Mouse (Mus musculus): ENCODE measurements around the gene Kdelr2.
A peak's percentile ranks its signal among the peaks of the same experiment; 100 is the strongest.

Gene Kdelr2

DNA sequence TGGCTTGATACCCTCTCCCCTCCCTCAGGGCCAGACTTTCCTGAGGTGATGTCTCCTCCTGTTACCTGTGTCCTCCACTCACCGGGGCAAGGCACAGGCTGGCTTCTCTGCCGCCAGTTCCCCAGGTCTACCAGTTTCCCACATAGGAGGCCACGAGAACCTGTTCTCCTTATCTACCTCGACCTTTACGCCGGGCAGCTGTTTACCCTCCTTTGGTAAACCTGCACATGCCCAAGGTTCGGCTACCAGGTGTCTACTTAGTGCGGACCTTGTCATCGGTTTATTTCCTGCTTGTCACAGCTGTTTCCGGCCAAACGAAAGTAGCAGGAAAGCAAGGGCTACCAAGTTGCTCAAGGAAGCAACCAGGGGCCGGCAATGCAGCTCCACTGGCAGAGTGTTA, 3.1 kb upstream of the Kdelr2 start:
- no peak for DNase-seq (ENCODE audit: low spot score in 2 of 2)

DNA sequence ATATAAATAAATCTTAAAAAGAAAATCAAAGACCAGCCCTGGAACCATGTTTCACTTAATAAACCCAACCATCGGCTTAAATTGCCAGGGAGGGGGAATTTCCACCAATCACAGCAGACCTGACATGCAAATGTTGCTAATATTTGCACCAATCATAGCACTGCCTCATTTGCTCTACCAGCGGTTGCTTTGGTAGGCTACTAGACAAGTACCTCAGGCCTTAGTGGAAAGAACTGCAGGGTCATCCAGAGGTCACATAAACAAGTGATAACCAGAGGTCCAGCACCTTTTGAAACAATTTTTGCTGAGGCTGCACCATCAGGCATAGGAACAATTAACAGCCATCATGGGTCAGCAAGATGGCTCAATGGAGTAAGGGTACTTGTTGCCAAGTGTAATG, 2.1 kb upstream of the Kdelr2 start:
- no peak for DNase-seq (ENCODE audit: low spot score in 2 of 2)

DNA sequence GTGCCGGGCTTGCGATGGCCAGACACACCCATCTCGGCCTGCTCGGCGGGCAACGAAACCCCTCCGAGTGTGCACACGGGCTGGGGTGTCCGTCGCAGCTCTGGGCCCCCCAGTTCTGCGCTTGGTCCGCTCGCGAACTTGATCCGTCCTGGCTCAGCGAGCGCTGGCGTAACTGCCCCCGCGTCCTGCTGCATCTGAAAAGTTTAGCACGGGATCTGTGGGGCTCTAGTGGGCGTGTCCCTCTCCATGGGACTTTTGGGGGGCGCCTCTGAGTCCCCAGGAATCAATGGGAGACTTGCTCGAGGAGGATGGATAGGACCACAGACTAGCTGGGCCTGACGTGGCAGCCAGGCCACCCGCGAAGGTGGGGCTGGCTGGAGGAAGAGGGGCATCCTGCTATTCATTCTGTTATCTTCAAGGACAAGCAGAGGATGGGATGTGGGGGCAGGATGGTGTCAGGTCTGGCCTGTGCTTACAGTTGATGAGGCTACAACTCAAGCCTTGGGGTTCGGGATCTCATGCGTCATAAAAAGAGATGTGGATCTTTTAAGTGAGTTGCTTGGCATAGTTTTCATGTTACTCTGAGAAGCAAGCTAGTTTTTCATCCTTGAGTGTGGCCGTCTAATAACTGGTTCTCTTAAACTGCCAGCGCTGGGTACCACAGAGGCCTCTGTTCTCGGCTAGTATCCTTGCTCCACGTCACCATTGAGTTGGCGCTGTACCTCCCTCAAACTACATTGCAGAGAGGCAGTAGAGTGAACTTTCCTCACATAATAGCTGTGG, 701 bp downstream of the Kdelr2 start:
- peak in 1 of 2 experiments; percentile 35 for DNase-seq (ENCODE audit: low spot score in 2 of 2)

DNA sequence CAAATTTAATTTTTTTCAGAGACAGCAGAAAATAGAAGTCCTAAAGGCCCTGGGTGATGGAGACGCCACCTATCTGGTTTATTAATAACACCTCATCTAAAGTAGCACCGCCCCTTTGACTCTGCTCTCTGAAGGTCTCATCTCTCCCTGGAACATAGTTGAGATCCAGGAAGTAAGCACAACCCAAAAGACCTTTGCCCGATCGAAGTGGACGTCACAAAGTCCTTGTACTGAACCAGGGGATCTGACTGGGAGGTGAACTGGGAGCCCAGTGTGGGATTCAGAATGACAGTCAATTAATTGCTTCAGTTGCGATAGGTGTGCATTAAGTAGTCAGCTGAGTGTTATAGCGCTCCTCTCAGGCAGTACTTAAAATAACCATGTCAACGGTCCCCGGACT, 1.6 kb downstream of the Kdelr2 start:
- no peak for DNase-seq (ENCODE audit: low spot score in 2 of 2)

DNA sequence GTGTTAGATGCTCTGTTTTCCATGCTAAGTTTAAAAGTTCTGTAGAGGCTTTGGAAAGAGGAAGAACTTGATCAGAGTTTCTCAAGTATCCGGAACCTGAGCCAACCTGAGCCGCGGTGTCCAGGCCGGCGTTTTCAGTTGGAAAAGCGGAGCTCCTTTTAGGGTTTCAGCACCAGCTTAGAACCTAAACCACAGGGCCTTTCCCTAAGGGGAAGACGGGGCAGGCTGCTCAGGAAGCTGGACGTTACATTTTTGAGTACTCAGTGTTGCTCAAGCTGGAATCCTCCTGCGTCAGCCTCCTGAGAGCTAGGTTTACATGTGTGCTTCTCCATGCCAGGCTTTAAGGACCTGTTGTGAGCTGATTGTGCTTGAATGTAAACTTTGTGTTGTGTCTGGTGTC, 2.9 kb downstream of the Kdelr2 start:
- no peak for DNase-seq (ENCODE audit: low spot score in 2 of 2)

DNA sequence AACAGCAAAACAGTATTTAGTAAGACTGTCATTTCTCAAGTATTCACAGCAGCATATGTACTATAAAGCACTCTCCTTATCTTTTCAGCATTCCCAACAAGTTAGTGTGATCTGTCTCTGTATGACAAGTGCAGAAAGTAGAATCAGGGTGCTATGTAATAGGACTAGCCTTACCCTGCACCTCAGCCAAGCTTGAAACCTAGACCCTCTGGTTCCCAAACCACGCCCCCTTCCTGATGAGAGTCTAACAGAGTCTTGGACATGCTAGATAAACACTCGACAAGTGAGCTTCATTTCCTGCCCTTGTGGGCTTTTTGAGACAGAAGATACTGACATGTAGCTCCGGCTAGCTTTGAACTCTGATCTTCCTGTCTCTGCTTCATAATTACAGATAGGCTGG, 5.6 kb downstream of the Kdelr2 start:
- DNase-seq (ENCODE audit: low spot score in 2 of 2), result no peak

DNA sequence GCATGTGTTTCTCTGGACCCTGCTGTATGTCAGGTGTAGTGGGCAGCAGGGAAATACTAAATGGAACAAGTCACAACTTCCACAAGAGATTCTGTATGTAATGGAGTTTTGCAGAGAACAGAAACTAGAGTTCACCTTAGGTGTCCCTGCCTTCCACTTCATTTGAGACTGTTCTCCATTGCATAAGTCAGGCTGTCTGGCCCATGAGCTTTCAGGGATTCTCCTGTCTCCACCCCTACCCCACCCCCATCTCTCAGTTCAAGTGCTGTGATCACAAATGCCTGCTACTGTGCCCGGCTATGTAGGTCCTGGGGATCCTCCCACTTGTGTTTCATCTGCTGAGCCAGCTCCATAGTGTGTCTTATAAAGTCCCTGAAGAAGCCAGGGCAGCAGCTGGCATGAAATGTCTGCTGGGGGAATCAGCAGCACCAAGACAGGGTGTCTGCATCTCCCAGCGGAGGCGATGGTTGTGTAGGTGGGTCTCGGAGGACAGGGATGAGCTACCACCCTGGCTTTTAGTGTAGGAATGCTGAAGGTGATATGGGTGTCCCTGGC, 7.3 kb downstream of the Kdelr2 start:
- DNase-seq (ENCODE audit: low spot score in 2 of 2), result no peak

DNA sequence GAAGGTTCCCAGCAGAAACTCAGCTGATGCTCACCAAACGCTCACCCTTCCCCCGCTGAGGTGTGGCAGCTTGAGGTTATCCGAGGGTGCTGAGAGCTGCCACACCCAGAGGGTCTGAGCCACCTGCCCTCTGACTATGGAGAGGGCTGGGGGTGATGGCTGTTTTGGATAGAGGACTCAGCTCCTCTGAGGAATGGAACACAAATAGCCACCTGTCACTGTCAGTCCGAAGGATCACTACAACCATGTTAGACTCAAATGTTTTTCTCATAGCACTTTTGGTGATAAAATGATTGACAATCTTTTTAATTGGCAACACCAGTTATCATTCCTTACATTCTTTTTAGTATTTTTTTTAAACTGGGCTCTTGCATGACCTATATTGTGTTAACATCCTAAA, 17.8 kb downstream of the Kdelr2 start:
- no peak for DNase-seq (ENCODE audit: low spot score in 2 of 2)

DNA sequence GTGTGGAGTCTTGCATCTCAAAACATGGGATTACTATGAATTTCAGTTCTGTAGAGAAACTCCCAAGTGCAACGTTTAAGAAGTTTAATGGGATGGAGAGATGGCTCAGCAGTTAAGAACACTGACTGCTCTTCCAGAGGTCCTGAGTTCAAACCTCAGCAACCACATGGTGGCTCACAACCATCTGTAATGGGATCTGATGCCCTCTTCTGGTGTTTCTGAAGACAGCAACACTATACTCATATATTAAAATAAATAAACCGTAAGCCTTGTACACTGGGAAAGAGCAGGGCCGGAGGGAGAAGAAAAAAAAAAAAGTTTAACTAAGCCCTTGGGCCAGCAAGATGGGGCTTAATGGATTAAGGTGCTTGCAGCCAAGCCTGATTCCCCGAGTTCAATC, 19.4 kb downstream of the Kdelr2 start:
- DNase-seq (ENCODE audit: low spot score in 2 of 2), result no peak

DNA sequence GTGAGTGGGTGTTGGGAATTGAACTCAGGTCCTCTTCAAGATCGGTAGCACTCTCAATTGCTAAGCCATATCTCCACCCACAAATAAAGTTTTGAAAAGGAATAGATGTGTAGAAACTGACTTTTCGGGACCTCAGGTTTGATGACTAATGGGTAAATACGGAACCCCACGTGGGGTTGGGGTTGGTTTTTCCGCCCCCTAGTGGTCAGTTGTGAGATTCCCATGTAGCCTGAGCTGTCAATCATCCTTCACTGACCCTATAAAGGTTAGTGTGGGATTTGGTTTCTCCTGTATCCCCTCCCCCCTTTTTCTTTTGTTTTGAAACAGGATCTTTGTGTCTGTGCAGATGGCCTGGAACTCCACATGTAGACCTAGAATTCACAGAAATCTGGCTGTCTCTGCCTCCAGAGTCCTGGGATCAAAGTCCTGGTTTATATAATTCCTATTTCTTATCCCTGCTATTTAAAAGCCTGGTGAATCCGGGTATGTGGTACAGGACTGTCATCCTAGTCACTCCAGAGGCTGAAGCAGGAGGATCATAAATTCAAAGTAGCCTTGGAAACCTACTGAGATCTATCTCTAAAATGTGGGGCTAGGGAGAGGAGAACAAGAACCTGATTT, 20.4 kb downstream of the Kdelr2 start:
- no peak for DNase-seq (ENCODE audit: low spot score in 2 of 2)

DNA sequence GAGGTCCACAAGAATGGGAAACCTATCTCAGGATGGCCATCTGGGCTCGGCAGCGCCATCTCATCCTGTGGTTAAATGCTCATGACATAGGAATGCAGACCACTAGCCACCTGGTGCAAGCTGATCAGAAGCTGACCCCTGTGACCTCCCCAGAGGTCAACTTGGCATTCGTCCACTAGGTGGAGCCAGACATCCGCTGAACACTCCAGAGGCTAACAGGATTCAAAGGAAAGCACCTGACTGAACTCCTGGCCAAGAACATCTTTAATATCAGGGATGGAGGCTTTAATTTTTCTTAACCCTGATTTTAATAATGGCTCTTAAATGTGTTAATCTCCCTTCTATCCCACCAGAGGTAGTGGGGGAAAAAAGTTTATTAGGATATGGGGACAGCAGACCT, 30.8 kb downstream of the Kdelr2 start:
- DNase-seq (ENCODE audit: low spot score in 2 of 2), result peak in 1 of 2 experiments; percentile 52

DNA sequence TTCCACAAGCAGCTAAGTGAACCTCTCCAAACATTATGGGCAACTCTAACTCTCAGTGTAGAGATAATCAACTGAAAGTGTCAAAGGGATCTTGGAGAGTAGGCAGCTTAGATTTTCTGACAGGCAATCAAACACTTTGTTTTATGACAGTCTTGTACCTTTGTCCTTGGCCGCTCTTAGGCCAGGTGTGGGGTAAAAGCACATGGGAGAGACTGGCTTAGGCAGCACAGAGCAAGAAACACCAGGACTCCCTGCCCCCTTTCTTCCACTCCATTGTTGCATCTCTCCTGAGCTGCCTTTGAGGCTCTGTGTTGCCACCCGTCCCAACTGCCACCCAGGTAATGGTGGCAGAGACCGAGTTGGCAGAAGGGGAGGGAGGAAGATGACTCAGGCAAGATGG, 37.7 kb downstream of the Kdelr2 start:
- no peak for DNase-seq (ENCODE audit: low spot score in 2 of 2)

DNA sequence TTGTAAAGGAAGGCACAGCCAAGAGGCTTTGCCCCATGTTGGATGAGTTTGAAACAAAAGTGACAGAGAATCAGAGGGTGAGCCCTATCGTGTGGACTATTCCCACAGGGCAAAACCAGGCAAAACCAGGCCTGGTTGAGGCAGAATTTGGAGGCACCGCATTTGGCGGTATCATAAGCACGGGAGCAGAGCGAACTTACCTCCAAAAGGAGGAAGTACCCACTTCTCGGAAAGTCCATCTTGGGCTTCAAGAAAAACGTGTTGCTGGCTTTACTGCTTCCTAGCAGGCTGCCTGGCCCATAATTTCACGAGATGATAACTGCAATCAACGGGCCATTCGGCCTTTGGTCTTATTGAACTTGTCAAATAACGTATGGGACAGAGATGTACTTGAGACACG, 38.1 kb downstream of the Kdelr2 start:
- no peak for DNase-seq (ENCODE audit: low spot score in 2 of 2)

DNA sequence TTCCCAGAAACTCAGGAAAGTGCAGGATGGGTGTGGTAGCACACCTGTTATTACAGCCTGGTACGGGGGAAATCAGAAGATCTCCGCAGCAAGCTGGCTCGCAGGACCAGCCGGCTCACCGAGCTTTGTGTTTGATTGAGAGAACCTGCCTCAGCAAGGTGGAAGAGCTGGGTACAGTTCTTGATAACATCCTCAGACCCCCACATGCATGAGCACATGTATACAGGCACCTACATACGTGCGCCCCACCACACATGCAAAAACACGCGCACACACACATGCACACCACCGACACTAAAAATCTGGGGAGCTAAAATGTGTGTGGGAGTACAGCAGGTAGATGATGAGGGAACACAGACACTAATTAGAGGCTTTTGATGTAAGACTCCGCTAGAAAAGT, 60.0 kb downstream of the Kdelr2 start:
- no peak for DNase-seq (ENCODE audit: low spot score in 2 of 2)

DNA sequence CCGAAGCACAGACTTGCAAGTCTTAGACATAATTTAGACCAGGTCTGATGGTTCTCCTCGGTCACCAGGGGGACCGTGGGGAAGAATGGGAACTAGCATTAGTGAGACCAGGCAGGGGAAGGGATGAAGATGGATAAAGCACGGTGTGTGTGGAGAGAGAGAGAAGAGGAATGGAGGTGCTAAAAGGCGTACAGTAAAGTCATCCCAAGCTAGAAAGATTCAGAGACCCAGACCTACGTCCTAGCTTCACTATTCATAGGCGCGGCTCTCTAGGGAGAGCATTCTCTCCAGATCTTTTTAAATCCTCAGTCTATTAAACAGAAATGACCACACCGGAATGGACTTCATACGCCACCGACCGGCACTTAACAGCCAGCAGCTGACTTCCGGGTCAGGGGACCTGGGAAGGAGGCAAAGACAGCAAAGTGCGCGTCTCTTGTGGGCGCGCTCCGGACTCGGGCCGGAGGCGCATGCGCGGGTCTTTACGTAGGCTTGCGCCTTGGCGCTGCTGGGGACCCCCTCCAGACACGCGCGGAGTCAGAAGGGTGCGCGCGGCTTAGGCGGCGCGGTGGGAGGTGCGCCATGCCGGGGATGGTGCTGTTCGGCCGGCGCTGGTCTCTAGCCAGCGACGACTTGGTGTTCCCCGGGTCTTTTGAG, 60.6 kb downstream of the Kdelr2 start, which contains the start of gene Daglb:
Gene Daglb, plus strand, starts transcription at position 485 of the 657 bp plus-strand sequence.
- peak; percentile 94 to 95 for DNase-seq (ENCODE audit: low spot score in 2 of 2)

DNA sequence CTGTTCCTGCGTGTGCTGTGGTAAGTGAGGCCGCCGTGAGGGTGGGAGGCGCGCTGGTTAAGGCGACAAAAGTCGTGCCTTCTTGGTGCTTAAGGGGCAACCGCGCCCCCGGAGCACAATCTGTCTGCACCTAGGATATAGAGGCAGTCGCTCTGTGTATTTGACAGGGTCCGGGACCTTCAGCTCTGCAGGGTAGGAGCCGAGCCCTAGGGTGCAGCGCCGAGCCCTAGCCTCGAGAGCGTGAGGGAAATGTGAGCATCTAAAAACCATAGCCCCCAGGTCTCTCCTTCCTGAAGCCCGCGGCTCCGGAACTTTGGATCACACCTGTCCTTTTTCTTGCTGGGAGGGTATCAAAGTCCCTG, 61.1 kb downstream of the Kdelr2 start:
- no peak for DNase-seq (ENCODE audit: low spot score in 2 of 2)

DNA sequence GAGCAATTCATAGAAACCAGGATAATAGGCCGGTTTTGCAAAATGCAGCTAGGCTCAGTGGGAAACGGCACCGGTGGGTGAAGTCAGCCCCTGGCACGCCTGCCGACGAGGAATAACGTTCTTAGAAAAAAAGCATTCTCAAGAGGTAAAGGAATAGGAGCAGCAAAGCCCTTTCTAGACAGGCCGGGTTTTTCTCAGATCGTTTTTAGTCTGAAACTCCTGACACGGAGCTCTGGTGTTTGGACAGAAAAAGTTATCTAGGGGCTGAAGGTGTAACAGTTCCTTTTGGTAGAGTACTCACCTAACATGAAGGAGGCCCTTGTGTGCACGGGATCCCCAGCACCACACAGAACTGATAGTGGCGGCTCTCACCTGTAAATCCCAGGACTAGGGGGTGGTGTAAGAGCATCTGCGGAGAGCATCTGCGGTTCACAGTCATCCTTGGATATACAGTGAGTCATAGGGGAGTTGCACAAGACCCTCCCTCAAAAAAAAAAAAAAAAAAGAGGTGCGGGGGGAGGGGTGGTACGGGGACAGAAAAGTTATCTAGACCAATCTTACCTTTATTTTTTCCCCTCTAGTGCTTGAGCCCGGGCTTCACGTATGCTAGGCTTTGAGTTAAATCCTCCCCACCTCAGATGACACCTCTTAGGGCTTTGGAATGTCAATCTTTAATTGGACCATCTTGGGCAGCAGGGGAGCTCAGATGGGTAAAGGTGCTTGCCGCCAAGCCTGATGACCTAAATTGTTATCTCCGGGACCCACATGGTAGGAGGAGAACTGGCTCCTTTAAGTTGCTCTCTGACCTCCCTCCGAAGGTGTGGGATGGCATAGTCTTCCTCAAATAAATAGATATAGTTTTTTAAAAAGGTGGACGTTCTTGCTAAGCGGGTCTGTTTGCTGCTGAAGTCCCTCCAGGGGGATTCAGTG, 61.8 kb downstream of the Kdelr2 start:
- no peak for DNase-seq (ENCODE audit: low spot score in 2 of 2)

DNA sequence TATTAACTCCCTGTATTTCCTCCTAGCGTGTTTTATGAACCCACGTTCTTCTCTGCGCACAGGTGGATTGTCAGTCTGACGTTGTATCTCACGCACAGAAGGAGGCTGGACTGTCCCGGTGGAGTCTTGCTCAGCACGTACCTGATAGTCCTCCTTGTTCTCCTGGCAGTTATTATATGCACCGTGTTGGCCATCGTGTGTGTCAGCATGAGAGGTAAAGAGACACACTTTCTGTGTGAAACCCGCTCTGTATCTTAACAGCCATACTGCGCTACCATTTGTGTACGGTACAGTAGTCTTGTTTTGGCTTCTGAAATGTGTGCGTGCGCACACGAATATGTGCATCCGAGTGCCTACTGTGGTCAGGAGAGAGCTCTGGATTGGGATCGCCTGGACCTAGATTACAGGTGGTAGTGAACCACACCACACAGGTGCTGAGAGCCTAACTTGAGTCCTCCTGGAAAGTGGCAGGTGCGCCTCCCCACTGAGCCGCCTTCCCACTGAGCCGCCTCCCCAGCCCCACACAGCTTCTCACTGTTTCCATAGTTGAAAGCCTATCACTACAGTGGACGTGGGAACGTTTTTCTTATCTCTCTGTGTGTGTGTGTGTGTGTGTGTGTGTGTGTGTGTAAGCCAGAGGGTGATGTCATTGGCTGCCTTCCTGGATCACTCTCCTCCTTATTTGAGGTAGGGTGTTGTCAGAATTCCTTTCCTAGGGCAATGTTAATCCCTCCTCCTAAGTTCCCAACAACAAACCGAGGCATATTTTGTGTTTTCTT, 63.4 kb downstream of the Kdelr2 start:
- no peak for DNase-seq (ENCODE audit: low spot score in 2 of 2)

DNA sequence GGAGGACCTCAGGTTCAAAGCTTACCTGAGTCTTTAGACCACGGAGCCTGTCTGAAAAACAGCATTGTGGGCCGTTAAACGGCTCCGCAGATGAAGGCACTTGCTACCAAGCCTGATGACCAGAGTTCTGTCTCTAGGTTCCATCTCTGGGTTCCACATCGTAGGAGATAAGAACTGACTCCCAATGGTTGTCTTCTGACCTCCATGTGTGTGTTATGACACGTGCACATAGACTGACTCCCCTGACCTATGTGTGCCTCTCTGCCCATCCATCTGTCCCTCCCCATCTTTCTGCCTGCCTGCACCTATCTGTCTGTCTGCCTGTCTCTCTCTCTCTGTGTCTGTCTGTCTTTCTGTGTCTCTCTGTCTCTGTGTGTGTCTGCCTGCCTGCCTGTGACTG, 64.3 kb downstream of the Kdelr2 start:
- DNase-seq (ENCODE audit: low spot score in 2 of 2), result no peak

DNA sequence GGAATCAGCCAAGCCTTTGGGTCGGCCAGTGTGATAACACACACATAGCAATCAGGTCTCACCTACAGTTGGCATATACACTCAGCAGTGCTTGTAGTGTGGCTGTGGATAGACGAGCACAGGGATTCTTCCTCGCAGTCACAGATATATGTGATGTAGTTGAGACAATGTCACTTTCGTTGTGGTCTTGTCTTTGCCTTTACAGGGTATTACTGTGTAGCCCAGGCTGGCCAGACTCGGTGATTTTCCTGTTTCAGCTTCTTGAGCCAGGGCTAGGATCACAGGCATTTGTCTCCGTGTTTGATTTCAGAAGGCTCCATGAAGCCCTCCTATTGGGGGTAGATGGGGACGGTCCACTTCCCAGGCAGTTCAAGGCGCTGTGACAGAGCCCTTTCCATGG, 66.0 kb downstream of the Kdelr2 start:
- DNase-seq (ENCODE audit: low spot score in 2 of 2), result no peak

Data from right cerebral cortex, postnatal 10 days (tissue).